Mouse (Mus musculus) embryonic facial prominence, embryonic 11.5 days (tissue): Measurements from ENCODE around the gene Tm9sf3. TPM values are rescaled to one million over a fixed set of nuclear protein-coding genes. Genes with fewer than 3 reads are reported as not detected.

Source experiments
- ATAC-seq: fragments of 200-750 bp; cut with Nextera tagmentation; replicated peaks from 2 replicates; pipeline ENCODE4 v1.8.0; 2017; ENCODE audit warnings: low read depth; ENCODE audit not compliant: insufficient number of reproducible peaks, low FRiP score, low TSS enrichment
- DNase-seq: peaks from one replicate; pipeline ENCODE4 v3.0.0-alpha.2; 2015; ENCODE audit warnings: low spot score
- H3K27ac ChIP-seq: fragments of 300-500 bp; sonication (generic); replicated peaks from 2 replicates; pipeline ENCODE4 v1.5.1; 2014; ENCODE audit warnings: mild to moderate bottlenecking, low read depth, low read length, control low read depth
- H3K27me3 ChIP-seq: fragments of 300-500 bp; sonication (generic); 2 replicates; pipeline ENCODE4 v1.6.1; 2014; ENCODE audit warnings: mild to moderate bottlenecking, low read length, moderate library complexity, mixed read lengths; ENCODE audit not compliant: control insufficient read depth, insufficient read depth
- H3K36me3 ChIP-seq: fragments of 300-500 bp; sonication (generic); replicated peaks from 2 replicates; pipeline ENCODE4 v1.6.1; 2014; ENCODE audit warnings: low read depth, mild to moderate bottlenecking, low read length, moderate library complexity, mixed read lengths; ENCODE audit not compliant: control insufficient read depth, insufficient read depth
- H3K4me1 ChIP-seq: fragments of 300-500 bp; sonication (generic); 2 replicates; pipeline ENCODE4 v1.6.1; 2014; ENCODE audit warnings: low read length, mixed read lengths; ENCODE audit not compliant: control insufficient read depth, insufficient read depth
- H3K4me2 ChIP-seq: fragments of 300-500 bp; sonication (generic); 2 replicates; pipeline ENCODE4 v1.6.1; 2014; ENCODE audit warnings: low read depth, mild to moderate bottlenecking, control low read depth, low read length, moderate library complexity
- H3K4me3 ChIP-seq: fragments of 300-500 bp; sonication (generic); 2 replicates; pipeline ENCODE4 v1.5.1; 2014; ENCODE audit warnings: low read depth, low read length, control low read depth
- H3K9ac ChIP-seq: fragments of 300-500 bp; sonication (generic); replicated peaks from 2 replicates; pipeline ENCODE4 v1.6.1; 2014; ENCODE audit warnings: mild to moderate bottlenecking, control low read depth, low read length
- H3K9me3 ChIP-seq: fragments of 300-500 bp; sonication (generic); replicated peaks from 2 replicates; pipeline ENCODE4 v1.6.1; 2016; ENCODE audit warnings: mild to moderate bottlenecking, low read length, inconsistent platforms, mixed read lengths; ENCODE audit not compliant: control insufficient read depth
- WGBS: fragments of 180-500 bp; shearing (Covaris S2); extraction: QIAGEN DNeasy Blood & Tissue Kit; methylation state at CpG from one replicate; pipeline ENCODE4 v1.1.7; 2014; 5-methylcytosine and 5-hydroxymethylcytosine counted together
- polyA plus RNA-seq: library from polyadenylated mRNA; unstranded; fragments of >200 nt; fragmentation: Nextera tagmentation; extraction: Ambion mirVana; gene quantifications from 2 replicates; pipeline ENCODE4 v1.2.1, GENCODE M21; 2014

Tm9sf3 gene
- polyA plus RNA-seq, 1 experiment from 2014 or later = 174 TPM

- 85% methylated on average over 4 of the region's 4 CpGs for WGBS
- no peaks in the 10 kb centered on the region for H3K27me3 ChIP-seq
Measured at GRCm38 (mm10) chr19:41192953-41193352, 70.8 kb downstream of the Tm9sf3 start.

GRCm38 (mm10) chr19:41191724-41192123 is 72.1 kb downstream of the Tm9sf3 start:
- H3K9me3 ChIP-seq = no peaks in the 10 kb centered on the region
- H3K27ac ChIP-seq = no peak overlapping the region
- 80% methylated on average over 9 of the region's 9 CpGs for WGBS
- peak; percentile 67 for DNase-seq
- H3K27me3 ChIP-seq = no peaks in the 10 kb centered on the region
- H3K36me3 ChIP-seq = no peaks in the 10 kb centered on the region
- H3K9ac ChIP-seq = no peak overlapping the region
- no peak overlapping the region for H3K4me3 ChIP-seq
- no peak overlapping the region for H3K4me2 ChIP-seq
- ATAC-seq = no peak
- H3K4me1 ChIP-seq = no peaks in the 10 kb centered on the region

More at GRCm38 (mm10) chr19:41192953-41193352, 70.8 kb downstream of the Tm9sf3 start:
- Histone ChIP-seq H3K9me3 (no peaks in the 10 kb centered on the region), H3K9ac (no peak overlapping the region), H3K4me3 (no peak overlapping the region), H3K36me3 (no peaks in the 10 kb centered on the region), H3K27ac (no peak overlapping the region), H3K4me2 (no peak overlapping the region), H3K4me1 (no peaks in the 10 kb centered on the region)
- ATAC-seq (no peak), DNase-seq (no peak)

GRCm38 (mm10) chr19:41190876-41191434 is 72.8 kb downstream of the Tm9sf3 start:
- no peaks in the 10 kb centered on the region for H3K9me3 ChIP-seq
- no peak overlapping the region for H3K9ac ChIP-seq
- no peak overlapping the region for H3K27ac ChIP-seq
- 63% methylated on average over 6 of the region's 6 CpGs for WGBS
- no peak overlapping the region for H3K4me2 ChIP-seq
- H3K27me3 ChIP-seq = no peaks in the 10 kb centered on the region
- no peaks in the 10 kb centered on the region for H3K36me3 ChIP-seq
- ATAC-seq (no peak), DNase-seq (no peak)
- no peaks in the 10 kb centered on the region for H3K4me1 ChIP-seq
- H3K4me3 ChIP-seq = no peak overlapping the region

- no peak for ATAC-seq
- H3K4me3 ChIP-seq = no peak overlapping the region
- peak; percentile 5 for DNase-seq
- no peaks in the 10 kb centered on the region for H3K9me3 ChIP-seq
- no peak overlapping the region for H3K4me2 ChIP-seq
- H3K36me3 ChIP-seq = no peaks in the 10 kb centered on the region
- no peaks in the 10 kb centered on the region for H3K4me1 ChIP-seq
- 40% methylated on average over 6 of the region's 6 CpGs for WGBS
- no peak overlapping the region for H3K27ac ChIP-seq
- no peaks in the 10 kb centered on the region for H3K27me3 ChIP-seq
- H3K9ac ChIP-seq = no peak overlapping the region
Measured at GRCm38 (mm10) chr19:41177331-41177730, 86.5 kb downstream of the Tm9sf3 start.

GRCm38 (mm10) chr19:41176881-41177280 is 86.9 kb downstream of the Tm9sf3 start:
- H3K4me3 ChIP-seq = no peak overlapping the region
- H3K9ac ChIP-seq = no peak overlapping the region
- no peaks in the 10 kb centered on the region for H3K27me3 ChIP-seq
- ATAC-seq (no peak), DNase-seq (no peak)
- no peaks in the 10 kb centered on the region for H3K4me1 ChIP-seq
- H3K4me2 ChIP-seq = no peak overlapping the region
- H3K36me3 ChIP-seq = no peaks in the 10 kb centered on the region
- no peak overlapping the region for H3K27ac ChIP-seq
- WGBS = 60% methylated on average over 2 of the region's 2 CpGs
- H3K9me3 ChIP-seq = no peaks in the 10 kb centered on the region

GRCm38 (mm10) chr19:41165914-41166235 is 97.9 kb downstream of the Tm9sf3 start:
- Histone ChIP-seq H3K9ac (no peak overlapping the region), H3K36me3 (no peaks in the 10 kb centered on the region), H3K4me1 (no peaks in the 10 kb centered on the region), H3K4me3 (no peak overlapping the region), H3K4me2 (no peak overlapping the region), H3K27ac (no peak overlapping the region), H3K27me3 (no peaks in the 10 kb centered on the region), H3K9me3 (no peaks in the 10 kb centered on the region)
- 90% methylated on average over 5 of the region's 5 CpGs for WGBS
- ATAC-seq (no peak), DNase-seq (no peak)

GRCm38 (mm10) chr19:41165144-41165913 is 98.5 kb downstream of the Tm9sf3 start:
- H3K4me3 ChIP-seq = no peak overlapping the region
- ATAC-seq = no peak
- H3K4me1 ChIP-seq = no peaks in the 10 kb centered on the region
- WGBS = 85% methylated on average over 14 of the region's 14 CpGs
- H3K9me3 ChIP-seq = no peaks in the 10 kb centered on the region
- no peaks in the 10 kb centered on the region for H3K36me3 ChIP-seq
- H3K4me2 ChIP-seq = no peak overlapping the region
- H3K9ac ChIP-seq = no peak overlapping the region
- DNase-seq = no peak
- H3K27me3 ChIP-seq = no peaks in the 10 kb centered on the region
- H3K27ac ChIP-seq = no peak overlapping the region

GRCm38 (mm10) chr19:41164447-41165095 is 99.2 kb downstream of the Tm9sf3 start:
- WGBS = 55% methylated on average over 10 of the region's 10 CpGs
- H3K9me3 ChIP-seq = no peaks in the 10 kb centered on the region
- DNase-seq = no peak
- no peak overlapping the region for H3K9ac ChIP-seq
- H3K4me2 ChIP-seq = no peak overlapping the region
- ATAC-seq = no peak
- H3K36me3 ChIP-seq = no peaks in the 10 kb centered on the region
- no peaks in the 10 kb centered on the region for H3K4me1 ChIP-seq
- H3K4me3 ChIP-seq = no peak overlapping the region
- no peak overlapping the region for H3K27ac ChIP-seq
- H3K27me3 ChIP-seq = no peaks in the 10 kb centered on the region
